Mouse (Mus musculus) thymus, adult 2 months (tissue): Measurements from ENCODE around the gene Shank2.

Source experiments
- CTCF ChIP-seq: fragments of 200-500 bp; IDR thresholded peaks from 2 replicates; pipeline ENCODE4 v1.5.1; 2012; ENCODE audit warnings: mild to moderate bottlenecking, control low read depth, low read length, moderate library complexity, borderline replicate concordance; ENCODE audit not compliant: control insufficient read depth, poor library complexity, insufficient read depth; ENCODE audit errors: extremely low read depth
- POLR2A ChIP-seq: fragments of 200-500 bp; IDR thresholded peaks from 2 replicates; pipeline ENCODE4 v1.6.1; 2012; ENCODE audit warnings: mild to moderate bottlenecking, low read length, control low read depth, moderate library complexity; ENCODE audit not compliant: control insufficient read depth, poor library complexity, insufficient read depth; ENCODE audit errors: extremely low read depth

- TF ChIP-seq CTCF (no peak), POLR2A (no peak)
These were observed 85.5 kb downstream of the Shank2 start for GRCm38 (mm10) chr7:144087277-144087676.
